Mouse (Mus musculus) thymus, adult 2 months (tissue): Measurements from ENCODE around the gene Kcnj8. TPM values are rescaled to one million over a fixed set of nuclear protein-coding genes. Genes with fewer than 3 reads are reported as not detected.

ENCODE experiments used
- DNase-seq: peaks from one replicate; pipeline ENCODE4 v3.0.0; 2021
- H3K27ac ChIP-seq: fragments of 200-500 bp; 2 replicates; pipeline ENCODE4 v1.5.1; 2012; ENCODE audit warnings: low read length, control low read depth; ENCODE audit not compliant: control insufficient read depth, insufficient read depth
- H3K27me3 ChIP-seq: fragments of 200-500 bp; 2 replicates; pipeline ENCODE4 v1.6.1; 2012; ENCODE audit warnings: mild to moderate bottlenecking, low read length, moderate library complexity, mixed read lengths; ENCODE audit not compliant: control insufficient read depth, insufficient read depth
- H3K36me3 ChIP-seq: fragments of 200-500 bp; 2 replicates; pipeline ENCODE4 v1.6.1; 2012; ENCODE audit warnings: mild to moderate bottlenecking, low read length, moderate library complexity; ENCODE audit not compliant: control insufficient read depth, insufficient read depth
- H3K4me1 ChIP-seq: fragments of 200-500 bp; replicated peaks from 2 replicates; pipeline ENCODE4 v1.6.1; 2012; ENCODE audit warnings: low read length; ENCODE audit not compliant: control insufficient read depth, insufficient read depth
- H3K4me3 ChIP-seq: fragments of 200-500 bp; 2 replicates; pipeline ENCODE4 v1.5.1; 2012; ENCODE audit warnings: mild to moderate bottlenecking, low read length, control low read depth, moderate library complexity; ENCODE audit not compliant: control insufficient read depth, insufficient read depth
- CTCF ChIP-seq: fragments of 200-500 bp; IDR thresholded peaks from 2 replicates; pipeline ENCODE4 v1.5.1; 2012; ENCODE audit warnings: mild to moderate bottlenecking, control low read depth, low read length, moderate library complexity, borderline replicate concordance; ENCODE audit not compliant: control insufficient read depth, poor library complexity, insufficient read depth; ENCODE audit errors: extremely low read depth
- POLR2A ChIP-seq: fragments of 200-500 bp; IDR thresholded peaks from 2 replicates; pipeline ENCODE4 v1.6.1; 2012; ENCODE audit warnings: mild to moderate bottlenecking, low read length, control low read depth, moderate library complexity; ENCODE audit not compliant: control insufficient read depth, poor library complexity, insufficient read depth; ENCODE audit errors: extremely low read depth
- WGBS: fragments of 180-500 bp; shearing (Covaris S2); methylation state at CpG from one replicate; pipeline ENCODE4 v1.1.7; 2018; 5-methylcytosine and 5-hydroxymethylcytosine counted together
- polyA plus RNA-seq: library from polyadenylated mRNA; depleted of rRNA; stranded (reverse); fragments of >200 nt; gene quantifications from 2 replicates; pipeline ENCODE4 v1.2.3, GENCODE M21; 2012

Kcnj8 gene
- polyA plus RNA-seq, 1 experiment: 3.9 TPM

GRCm38 (mm10) chr6:142602772-142603171 lies 31.4 kb upstream of the Kcnj8 start:
- no peak for TF ChIP-seq POLR2A
- no peak for TF ChIP-seq CTCF
- WGBS: 75% methylated on average over 6 of the region's 6 CpGs
- DNase-seq: no peak
- H3K27ac ChIP-seq: no peak overlapping the region
- H3K27me3 ChIP-seq: no peaks in the 10 kb centered on the region
- no peak overlapping the region for H3K4me3 ChIP-seq
- no peaks in the 10 kb centered on the region for H3K36me3 ChIP-seq
- H3K4me1 ChIP-seq: no peaks in the 10 kb centered on the region

GRCm38 (mm10) chr6:142578831-142579230 lies 7.4 kb upstream of the Kcnj8 start:
- no peak overlapping the region for H3K4me3 ChIP-seq
- H3K4me1 ChIP-seq: peaks cover 6% of the 10 kb centered on the region
- TF ChIP-seq POLR2A: no peak
- TF ChIP-seq CTCF: no peak
- WGBS: 61% methylated on average over 4 of the region's 4 CpGs
- H3K27ac ChIP-seq: no peak overlapping the region
- no peak for DNase-seq
- no peaks in the 10 kb centered on the region for H3K36me3 ChIP-seq
- H3K27me3 ChIP-seq: no peaks in the 10 kb centered on the region

GRCm38 (mm10) chr6:142577801-142578200 lies 6.4 kb upstream of the Kcnj8 start:
- H3K27ac ChIP-seq: no peak overlapping the region
- TF ChIP-seq POLR2A: no peak
- TF ChIP-seq CTCF: no peak
- WGBS: 77% methylated on average over 6 of the region's 6 CpGs

GRCm38 (mm10) chr6:142572876-142573275 lies 1.5 kb upstream of the Kcnj8 start:
- Histone ChIP-seq H3K4me1 (peaks cover 8% of the 10 kb centered on the region), H3K36me3 (no peaks in the 10 kb centered on the region), H3K27ac (no peak overlapping the region), H3K27me3 (peaks cover 16% of the 10 kb centered on the region), H3K4me3 (no peak overlapping the region)
- TF ChIP-seq POLR2A (no peak), CTCF (no peak)
- no peak for DNase-seq
- WGBS: 30% methylated on average over 6 of the region's 6 CpGs

More at GRCm38 (mm10) chr6:142577801-142578200, 6.4 kb upstream of the Kcnj8 start:
- H3K27me3 ChIP-seq: no peaks in the 10 kb centered on the region
- peaks cover 6% of the 10 kb centered on the region for H3K4me1 ChIP-seq
- H3K36me3 ChIP-seq: no peaks in the 10 kb centered on the region
- H3K4me3 ChIP-seq: no peak overlapping the region
- DNase-seq: no peak

GRCm38 (mm10) chr6:142571629-142572360 lies 381 bp upstream of the Kcnj8 start:
- DNase-seq: no peak
- no peak for TF ChIP-seq CTCF
- TF ChIP-seq POLR2A: no peak
- no peak overlapping the region for H3K27ac ChIP-seq
- H3K36me3 ChIP-seq: no peaks in the 10 kb centered on the region
- peaks cover 8% of the 10 kb centered on the region for H3K4me1 ChIP-seq
- H3K4me3 ChIP-seq: peak overlapping the region; percentile 32
- H3K27me3 ChIP-seq: peaks cover 16% of the 10 kb centered on the region
- 4% methylated on average over 21 of the region's 21 CpGs for WGBS

- 24% methylated on average over 30 of the region's 30 CpGs for WGBS
- H3K27ac ChIP-seq: no peak overlapping the region
- no peak for TF ChIP-seq POLR2A
- TF ChIP-seq CTCF: no peak
- H3K36me3 ChIP-seq: no peaks in the 10 kb centered on the region
- H3K4me1 ChIP-seq: peaks cover 8% of the 10 kb centered on the region
- H3K27me3 ChIP-seq: peaks cover 16% of the 10 kb centered on the region
- H3K4me3 ChIP-seq: no peak overlapping the region
- no peak for DNase-seq
Measured at GRCm38 (mm10) chr6:142570046-142570770, 1.2 kb downstream of the Kcnj8 start.
